Mouse (Mus musculus) embryonic fibroblast, embryonic 13.5 days (primary cell): ENCODE results near the gene Dazap1.

Source experiments
- CTCF ChIP-seq: IDR thresholded peaks from 2 replicates; pipeline ENCODE4 v1.5.1; 2011; ENCODE audit warnings: mild to moderate bottlenecking, control low read depth, low read length, moderate library complexity, borderline replicate concordance; ENCODE audit not compliant: insufficient read depth
- POLR2A ChIP-seq: IDR thresholded peaks from 2 replicates; pipeline ENCODE4 v1.6.1; 2011; ENCODE audit warnings: low read depth, mild to moderate bottlenecking, control low read depth, low read length, moderate library complexity

- TF ChIP-seq CTCF (no peak), POLR2A (no peak)
Measured at GRCm38 (mm10) chr10:80311560-80311959, 50.3 kb downstream of the Dazap1 start.
